Mouse (Mus musculus): ENCODE results near the gene Uvrag. TPM values are rescaled to one million over a fixed set of nuclear protein-coding genes. Genes with fewer than 3 reads are reported as not detected.

Gene Uvrag
- total and polyA plus RNA-seq, 3 experiments, result 15.0 to 19.5 TPM; not detected in 1

GRCm38 (mm10) chr7:98910712-98911111, 230.2 kb downstream of the Uvrag start:
- H3K4me3 ChIP-seq (ENCODE audit: control insufficient read depth in 1 of 2, insufficient read depth in 1 of 2, low read depth in 2 of 2, low read length in 2 of 2), result no peak overlapping the region
- H3K27ac ChIP-seq (ENCODE audit: control insufficient read depth, low read depth, low read length), result no peak overlapping the region
- no peaks in the 10 kb centered on the region; a peak in 1 of 4 replicates for H3K36me3 ChIP-seq (ENCODE audit: control insufficient read depth in 1 of 2, insufficient read depth in 2 of 2, low read length in 2 of 2)
- no peaks in the 10 kb centered on the region for H3K27me3 ChIP-seq (ENCODE audit: control insufficient read depth in 1 of 2, insufficient read depth in 2 of 2, low read length in 2 of 2)
- no peaks in the 10 kb centered on the region for H3K79me2 ChIP-seq (ENCODE audit: control insufficient read depth, insufficient read depth, low read length, poor library complexity)
- no peak overlapping the region for H3K9ac ChIP-seq (ENCODE audit: control insufficient read depth, low read depth, low read length, poor library complexity, severe bottlenecking)
- H3K9me3 ChIP-seq (replicated peaks; ENCODE audit: insufficient read depth, low read length), result no peaks in the 10 kb centered on the region
- no peak for TF ChIP-seq MXI1 (IDR thresholded peaks at IDR 0.05; ENCODE audit: low read depth, low read length)
- no peak for TF ChIP-seq ZKSCAN1 (IDR thresholded peaks at IDR 0.05; ENCODE audit: low read depth, low read length)
- TF ChIP-seq MYC (IDR thresholded peaks at IDR 0.05; ENCODE audit: low read depth, low read length), result no peak
- no peak for TF ChIP-seq MYB (IDR thresholded peaks at IDR 0.05; ENCODE audit: low read depth, low read length)
- TF ChIP-seq POLR2AphosphoS5 (IDR thresholded peaks at IDR 0.05; ENCODE audit: borderline replicate concordance, low read depth, low read length), result no peak
- TF ChIP-seq KAT2A (conservative IDR thresholded peaks at IDR 0.05; ENCODE audit: low read depth, low read length), result no peak
- TF ChIP-seq RAD21 (IDR thresholded peaks at IDR 0.05; ENCODE audit: low read depth, low read length), result no peak
- TF ChIP-seq POLR2A (IDR thresholded peaks at IDR 0.05; ENCODE audit: control insufficient read depth in 1 of 2, insufficient read depth in 1 of 2, low read depth in 1 of 2, low read length in 2 of 2, poor library complexity in 1 of 2), result no peak
- no peak for TF ChIP-seq E2F4 (IDR thresholded peaks at IDR 0.05; ENCODE audit: borderline replicate concordance, low read depth, low read length)
- no peak for TF ChIP-seq EP300 (IDR thresholded peaks at IDR 0.05; ENCODE audit: low read depth in 1 of 2, low read length in 2 of 2)
- TF ChIP-seq ELF1 (IDR thresholded peaks at IDR 0.05; ENCODE audit: low read depth, low read length), result no peak
- TF ChIP-seq MAX (IDR thresholded peaks at IDR 0.05; ENCODE audit: low read length), result no peak
- no peak for TF ChIP-seq TCF12 (IDR thresholded peaks at IDR 0.05; ENCODE audit: low read depth, low read length)
- no peak for TF ChIP-seq POLR2AphosphoS2 (IDR thresholded peaks at IDR 0.05; ENCODE audit: low read length)
- no peak for DNase-seq (ENCODE audit: low read depth, low spot score)
- no peaks in the 10 kb centered on the region for H3K4me1 ChIP-seq (ENCODE audit: control insufficient read depth in 1 of 2, insufficient read depth in 2 of 2, low read length in 2 of 2)

GRCm38 (mm10) chr7:98910164-98910563, 230.8 kb downstream of the Uvrag start:
- no peaks in the 10 kb centered on the region for H3K27me3 ChIP-seq (ENCODE audit: control insufficient read depth in 1 of 2, insufficient read depth in 2 of 2, low read length in 2 of 2)
- TF ChIP-seq UBTF (IDR thresholded peaks at IDR 0.05; ENCODE audit: borderline replicate concordance, insufficient read depth, low read depth, low read length), result no peak
- no peak for TF ChIP-seq E2F4 (IDR thresholded peaks at IDR 0.05; ENCODE audit: borderline replicate concordance, low read depth, low read length)
- no peak for TF ChIP-seq MYB (IDR thresholded peaks at IDR 0.05; ENCODE audit: low read depth, low read length)
- no peak for TF ChIP-seq MXI1 (IDR thresholded peaks at IDR 0.05; ENCODE audit: low read depth, low read length)
- no peak for TF ChIP-seq SMC3 (IDR thresholded peaks at IDR 0.05; ENCODE audit: low read depth, low read length)
- TF ChIP-seq JUND (IDR thresholded peaks at IDR 0.05; ENCODE audit: low read depth, low read length), result no peak
- TF ChIP-seq GABPA (IDR thresholded peaks at IDR 0.05; ENCODE audit: low read depth, low read length), result no peak
- no peak for TF ChIP-seq ZKSCAN1 (IDR thresholded peaks at IDR 0.05; ENCODE audit: low read depth, low read length)
- TF ChIP-seq BHLHE40 (IDR thresholded peaks at IDR 0.05; ENCODE audit: borderline replicate concordance, low read depth, low read length), result no peak
- no peak overlapping the region for H3K27ac ChIP-seq (ENCODE audit: control insufficient read depth, low read depth, low read length)
- H3K9ac ChIP-seq (ENCODE audit: control insufficient read depth, low read depth, low read length, poor library complexity, severe bottlenecking), result no peak overlapping the region
- no peaks in the 10 kb centered on the region for H3K79me2 ChIP-seq (ENCODE audit: control insufficient read depth, insufficient read depth, low read length, poor library complexity)
- no peaks in the 10 kb centered on the region; a peak in 1 of 4 replicates for H3K36me3 ChIP-seq (ENCODE audit: control insufficient read depth in 1 of 2, insufficient read depth in 2 of 2, low read length in 2 of 2)
- H3K4me3 ChIP-seq (ENCODE audit: control insufficient read depth in 1 of 2, insufficient read depth in 1 of 2, low read depth in 2 of 2, low read length in 2 of 2), result no peak overlapping the region
- H3K4me1 ChIP-seq (ENCODE audit: control insufficient read depth in 1 of 2, insufficient read depth in 2 of 2, low read length in 2 of 2), result no peaks in the 10 kb centered on the region
- no peaks in the 10 kb centered on the region for H3K9me3 ChIP-seq (replicated peaks; ENCODE audit: insufficient read depth, low read length)
- no peak for DNase-seq (ENCODE audit: low read depth, low spot score)
